Mouse (Mus musculus) stomach, postnatal 0 days (tissue): ENCODE results near the gene Tgfbr3.

ENCODE experiments used
- CTCF ChIP-seq: IDR thresholded peaks from 2 replicates; pipeline ENCODE4 v1.5.1; 2016; ENCODE audit warnings: antibody characterized with exemption, low read depth, mild to moderate bottlenecking, moderate library complexity
- EP300 ChIP-seq: optimal IDR thresholded peaks from 2 replicates; pipeline ENCODE3; 2016; ENCODE audit warnings: antibody characterized with exemption

DNA sequence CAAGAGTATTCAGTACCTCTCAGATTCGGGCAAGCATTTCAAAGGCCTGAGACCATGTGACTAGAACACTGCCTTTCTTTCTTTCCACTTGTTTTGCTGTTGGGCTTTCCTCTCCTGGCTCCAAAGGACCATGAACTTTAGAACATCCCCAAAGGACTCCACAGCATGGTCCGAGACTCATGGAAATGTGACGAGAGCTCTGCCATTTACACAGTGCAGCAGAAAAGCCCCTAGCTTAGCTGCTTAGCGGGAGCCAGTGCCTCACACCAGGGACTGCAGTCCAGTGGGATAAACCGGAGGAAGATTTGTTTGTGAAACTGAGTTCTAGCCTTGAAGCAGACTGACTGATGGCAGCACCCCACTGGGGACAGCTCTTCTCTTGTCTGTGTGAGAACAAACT lies 224.5 kb downstream of the Tgfbr3 start:
- TF ChIP-seq CTCF = no peak
- no peak for TF ChIP-seq EP300
